Mouse (Mus musculus): ENCODE data around the gene Poldip2. TPM values are rescaled to one million over a fixed set of nuclear protein-coding genes. Genes with fewer than 3 reads are reported as not detected.

Gene Poldip2
- 168 and 176 TPM in 2 replicates for polyA plus RNA-seq (2014; fragmentation: Nextera tagmentation; extraction: Ambion mirVana)

- peak; percentile 96 for ATAC-seq (ENCODE audit: low FRiP score)
- Histone ChIP-seq H3K36me3 (replicated peaks; ENCODE audit: control insufficient read depth, insufficient read depth) (peaks cover 54% of the 10 kb centered on the region), H3K9ac (peak within 1 kb of the TSS; percentile 94), H3K27me3 (ENCODE audit: control insufficient read depth, insufficient read depth, low read length) (no peaks in the 10 kb centered on the region), H3K9me3 (ENCODE audit: control insufficient read depth, low read length) (no peaks in the 10 kb centered on the region), H3K4me1 (replicated peaks; ENCODE audit: control insufficient read depth, insufficient read depth, low read length) (peaks cover 12% of the 10 kb centered on the region), H3K4me3 (replicated peaks; ENCODE audit: low read length) (peak within 1 kb of the TSS; percentile 83), H3K27ac (peak within 1 kb of the TSS; percentile 81), H3K4me2 (replicated peaks) (peak within 1 kb of the TSS; percentile 79)
- under 1% methylated on average over 67 of the region's 67 CpGs for WGBS
- DNase-seq (ENCODE audit: low spot score): peak; percentile 95
Observed at GRCm38 (mm10) chr11:78512025-78512957, at the start of gene Poldip2, which contains the start of gene Tmem199. Gene Poldip2, plus strand, starts transcription at chr11:78512193. Gene Tmem199, minus strand, starts transcription at chr11:78512172.

GRCm38 (mm10) chr11:78462669-78463068, 49.3 kb upstream of the Poldip2 start:
- Histone ChIP-seq H3K4me3 (replicated peaks; ENCODE audit: low read length) (no peak overlapping the region), H3K4me2 (replicated peaks) (no peak overlapping the region), H3K4me1 (replicated peaks; ENCODE audit: control insufficient read depth, insufficient read depth, low read length) (peaks cover 12% of the 10 kb centered on the region), H3K27me3 (ENCODE audit: control insufficient read depth, insufficient read depth, low read length) (no peaks in the 10 kb centered on the region), H3K36me3 (replicated peaks; ENCODE audit: control insufficient read depth, insufficient read depth) (no peaks in the 10 kb centered on the region), H3K9me3 (ENCODE audit: control insufficient read depth, low read length) (no peaks in the 10 kb centered on the region), H3K27ac (no peak overlapping the region), H3K9ac (no peak overlapping the region)
- DNase-seq (ENCODE audit: low spot score) (no peak), ATAC-seq (ENCODE audit: low FRiP score) (no peak)
- 88% methylated on average over 5 of the region's 5 CpGs for WGBS

- H3K36me3 ChIP-seq (replicated peaks; ENCODE audit: control insufficient read depth, insufficient read depth): no peaks in the 10 kb centered on the region
- ATAC-seq (ENCODE audit: low FRiP score): no peak
- WGBS: 80% methylated on average over 13 of the region's 13 CpGs
Observed at GRCm38 (mm10) chr11:78463286-78464036, 48.5 kb upstream of the Poldip2 start.

GRCm38 (mm10) chr11:78465116-78465515, 46.9 kb upstream of the Poldip2 start:
- Histone ChIP-seq H3K9me3 (ENCODE audit: control insufficient read depth, low read length) (no peaks in the 10 kb centered on the region), H3K4me3 (replicated peaks; ENCODE audit: low read length) (peak overlapping the region; percentile 57), H3K9ac (peak overlapping the region; percentile 75; the same call in 1 of the 2 replicates), H3K27me3 (ENCODE audit: control insufficient read depth, insufficient read depth, low read length) (no peaks in the 10 kb centered on the region), H3K27ac (peak overlapping the region; percentile 89; the same call in 1 of the 2 replicates), H3K36me3 (replicated peaks; ENCODE audit: control insufficient read depth, insufficient read depth) (no peaks in the 10 kb centered on the region; the same call in 1 of the 2 replicates), H3K4me1 (replicated peaks; ENCODE audit: control insufficient read depth, insufficient read depth, low read length) (peaks cover 12% of the 10 kb centered on the region), H3K4me2 (replicated peaks) (peak overlapping the region; percentile 71)
- no peak for ATAC-seq (ENCODE audit: low FRiP score)
- WGBS: 28% methylated on average over 9 of the region's 9 CpGs
- DNase-seq (ENCODE audit: low spot score): no peak

More at GRCm38 (mm10) chr11:78463286-78464036, 48.5 kb upstream of the Poldip2 start:
- no peak overlapping the region for H3K27ac ChIP-seq
- no peak overlapping the region for H3K4me2 ChIP-seq (replicated peaks)
- H3K27me3 ChIP-seq (ENCODE audit: control insufficient read depth, insufficient read depth, low read length): no peaks in the 10 kb centered on the region
- H3K4me3 ChIP-seq (replicated peaks; ENCODE audit: low read length): no peak overlapping the region
- DNase-seq (ENCODE audit: low spot score): no peak
- H3K9me3 ChIP-seq (ENCODE audit: control insufficient read depth, low read length): no peaks in the 10 kb centered on the region
- no peak overlapping the region for H3K9ac ChIP-seq
- H3K4me1 ChIP-seq (replicated peaks; ENCODE audit: control insufficient read depth, insufficient read depth, low read length): peaks cover 12% of the 10 kb centered on the region

GRCm38 (mm10) chr11:78465568-78466180, 46.3 kb upstream of the Poldip2 start, which contains the start of gene Slc46a1:
Gene Slc46a1, plus strand, starts transcription at chr11:78465697.
- Histone ChIP-seq H3K4me3 (replicated peaks; ENCODE audit: low read length) (peak within 1 kb of the TSS; percentile 57), H3K4me2 (replicated peaks) (peak within 1 kb of the TSS; percentile 71), H3K27me3 (ENCODE audit: control insufficient read depth, insufficient read depth, low read length) (no peaks in the 10 kb centered on the region), H3K9ac (peak within 1 kb of the TSS; percentile 75), H3K36me3 (replicated peaks; ENCODE audit: control insufficient read depth, insufficient read depth) (no peaks in the 10 kb centered on the region; the same call in 1 of the 2 replicates), H3K9me3 (ENCODE audit: control insufficient read depth, low read length) (no peaks in the 10 kb centered on the region), H3K4me1 (replicated peaks; ENCODE audit: control insufficient read depth, insufficient read depth, low read length) (peaks cover 12% of the 10 kb centered on the region), H3K27ac (peak within 1 kb of the TSS; percentile 89)
- ATAC-seq (ENCODE audit: low FRiP score): peak; percentile 92
- WGBS: under 1% methylated on average over 41 of the region's 41 CpGs
- DNase-seq (ENCODE audit: low spot score): peak; percentile 80

GRCm38 (mm10) chr11:78466242-78466912, 45.6 kb upstream of the Poldip2 start:
- peaks cover 5% of the 10 kb centered on the region; the same call in 1 of the 2 replicates for H3K36me3 ChIP-seq (replicated peaks; ENCODE audit: control insufficient read depth, insufficient read depth)
- H3K27ac ChIP-seq: peak overlapping the region; percentile 89; the same call in 1 of the 2 replicates
- no peaks in the 10 kb centered on the region for H3K9me3 ChIP-seq (ENCODE audit: control insufficient read depth, low read length)
- peaks cover 12% of the 10 kb centered on the region for H3K4me1 ChIP-seq (replicated peaks; ENCODE audit: control insufficient read depth, insufficient read depth, low read length)
- peak overlapping the region; percentile 75 for H3K9ac ChIP-seq
- no peaks in the 10 kb centered on the region for H3K27me3 ChIP-seq (ENCODE audit: control insufficient read depth, insufficient read depth, low read length)
- H3K4me3 ChIP-seq (replicated peaks; ENCODE audit: low read length): peak overlapping the region; percentile 57
- peak overlapping the region; percentile 71 for H3K4me2 ChIP-seq (replicated peaks)
- ATAC-seq (ENCODE audit: low FRiP score): peak; percentile 10; the same call in 1 of the 2 replicates
- no peak for DNase-seq (ENCODE audit: low spot score)
- 46% methylated on average over 23 of the region's 23 CpGs for WGBS

- WGBS: 91% methylated on average over 7 of the region's 7 CpGs
- no peak overlapping the region for H3K4me2 ChIP-seq (replicated peaks)
- H3K27me3 ChIP-seq (ENCODE audit: control insufficient read depth, insufficient read depth, low read length): no peaks in the 10 kb centered on the region
- no peaks in the 10 kb centered on the region for H3K9me3 ChIP-seq (ENCODE audit: control insufficient read depth, low read length)
- H3K9ac ChIP-seq: no peak overlapping the region
- no peak overlapping the region for H3K4me3 ChIP-seq (replicated peaks; ENCODE audit: low read length)
- no peak overlapping the region for H3K27ac ChIP-seq
- H3K4me1 ChIP-seq (replicated peaks; ENCODE audit: control insufficient read depth, insufficient read depth, low read length): peaks cover 12% of the 10 kb centered on the region
- no peak for DNase-seq (ENCODE audit: low spot score)
- H3K36me3 ChIP-seq (replicated peaks; ENCODE audit: control insufficient read depth, insufficient read depth): peaks cover 5% of the 10 kb centered on the region; the same call in 1 of the 2 replicates
- no peak for ATAC-seq (ENCODE audit: low FRiP score)
Observed at GRCm38 (mm10) chr11:78467515-78467914, 44.5 kb upstream of the Poldip2 start.

GRCm38 (mm10) chr11:78467932-78468331, 44.1 kb upstream of the Poldip2 start:
- H3K27ac ChIP-seq: no peak overlapping the region
- no peaks in the 10 kb centered on the region for H3K27me3 ChIP-seq (ENCODE audit: control insufficient read depth, insufficient read depth, low read length)
- H3K9me3 ChIP-seq (ENCODE audit: control insufficient read depth, low read length): no peaks in the 10 kb centered on the region
- DNase-seq (ENCODE audit: low spot score): no peak
- WGBS: 60% methylated on average over 3 of the region's 3 CpGs
- ATAC-seq (ENCODE audit: low FRiP score): no peak
- H3K36me3 ChIP-seq (replicated peaks; ENCODE audit: control insufficient read depth, insufficient read depth): peaks cover 5% of the 10 kb centered on the region; the same call in 1 of the 2 replicates
- H3K4me2 ChIP-seq (replicated peaks): no peak overlapping the region
- no peak overlapping the region for H3K9ac ChIP-seq
- no peak overlapping the region for H3K4me3 ChIP-seq (replicated peaks; ENCODE audit: low read length)
- H3K4me1 ChIP-seq (replicated peaks; ENCODE audit: control insufficient read depth, insufficient read depth, low read length): peaks cover 12% of the 10 kb centered on the region
